Mouse (Mus musculus): ENCODE data around the gene Zfp865. TPM values are rescaled to one million over a fixed set of nuclear protein-coding genes. Genes with fewer than 3 reads are reported as not detected.
"Not testable (repeated sequence)": the region's sequence is repeated elsewhere in the genome, so short reads cannot be mapped to it uniquely, and the experiment has no call there.

Gene Zfp865
- total and polyA plus RNA-seq, 3 experiments: 19.9 to 121 (median 50.6) TPM

DNA sequence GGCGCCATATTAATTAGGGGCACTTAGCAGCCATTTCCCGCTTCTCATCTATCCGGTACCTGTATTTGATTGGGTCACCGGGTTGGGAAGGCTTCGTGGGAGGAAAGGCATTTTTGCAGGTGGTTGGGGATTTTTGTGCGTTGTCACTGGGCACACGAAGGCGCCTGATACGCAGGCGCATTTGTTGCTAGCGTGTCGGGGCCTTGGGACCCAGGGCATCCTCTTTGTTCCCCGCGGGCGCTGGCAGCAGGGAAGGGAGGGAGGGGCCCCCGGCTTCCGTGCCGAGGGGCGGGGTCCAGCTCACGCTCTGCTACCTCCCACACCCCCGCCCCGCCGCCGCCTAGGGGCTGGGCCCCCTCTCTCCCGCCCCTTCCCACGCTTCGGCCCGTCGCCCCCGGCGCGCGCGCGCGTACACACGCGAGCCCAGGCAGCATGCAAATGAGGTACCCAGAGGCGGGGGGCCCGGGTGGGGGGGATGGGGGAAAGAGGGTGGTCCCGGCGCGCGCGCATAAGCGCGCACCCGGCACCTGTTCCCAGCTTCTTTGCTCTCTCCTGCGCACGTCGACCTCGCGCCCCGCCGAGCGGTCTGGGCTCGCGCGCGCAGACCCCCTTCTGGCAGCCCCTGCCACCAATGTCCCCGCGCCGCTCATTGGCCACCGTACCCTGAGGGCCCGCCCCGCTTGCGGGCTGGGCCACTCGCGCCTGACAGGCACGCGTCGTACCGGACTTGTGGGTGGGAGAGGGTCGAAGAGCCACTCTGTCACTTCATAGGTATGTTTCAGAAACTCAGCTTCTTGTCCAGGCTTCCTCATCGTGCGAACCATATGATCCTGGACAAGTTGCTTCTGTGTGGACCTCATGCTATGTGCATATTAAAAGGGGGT is 4.8 kb upstream of the Zfp865 start, which contains the start of gene Gm44973:
Gm44973 (plus strand) TSS at position 379 of the 884 bp plus-strand sequence.
- H3K27me3 ChIP-seq (ENCODE audit: insufficient read depth, low read length): no peaks in the 10 kb centered on the region
- DNase-seq (ENCODE audit: low spot score) (peak; percentile 82), ATAC-seq (ENCODE audit: extremely low read depth, insufficient number of reproducible peaks, low FRiP score, poor library complexity, severe bottlenecking) (peak; percentile 45)
- peaks cover 13% of the 10 kb centered on the region for H3K9me3 ChIP-seq (replicated peaks)
- TF ChIP-seq GATA1 (IDR thresholded peaks at IDR 0.05; ENCODE audit: borderline replicate concordance, low read length) (no peak), TAL1 (conservative IDR thresholded peaks at IDR 0.05; ENCODE audit: low read depth, low read length) (no peak), POLR2AphosphoS5 (IDR thresholded peaks at IDR 0.05; ENCODE audit: insufficient replicate concordance, low read depth, low read length) (no peak), CTCF (IDR thresholded peaks at IDR 0.05; ENCODE audit: low read depth, low read length) (no peak), GATA2 (IDR thresholded peaks at IDR 0.05; ENCODE audit: borderline replicate concordance, low read depth, low read length) (no peak)
- H3K4me1 ChIP-seq (ENCODE audit: insufficient read depth, low read depth, low read length): peaks cover 56% of the 10 kb centered on the region
- H3K4me3 ChIP-seq (ENCODE audit: low read depth, low read length): peak within 1 kb of the TSS; percentile 78
- H3K36me3 ChIP-seq (replicated peaks): peaks cover 49% of the 10 kb centered on the region

DNA sequence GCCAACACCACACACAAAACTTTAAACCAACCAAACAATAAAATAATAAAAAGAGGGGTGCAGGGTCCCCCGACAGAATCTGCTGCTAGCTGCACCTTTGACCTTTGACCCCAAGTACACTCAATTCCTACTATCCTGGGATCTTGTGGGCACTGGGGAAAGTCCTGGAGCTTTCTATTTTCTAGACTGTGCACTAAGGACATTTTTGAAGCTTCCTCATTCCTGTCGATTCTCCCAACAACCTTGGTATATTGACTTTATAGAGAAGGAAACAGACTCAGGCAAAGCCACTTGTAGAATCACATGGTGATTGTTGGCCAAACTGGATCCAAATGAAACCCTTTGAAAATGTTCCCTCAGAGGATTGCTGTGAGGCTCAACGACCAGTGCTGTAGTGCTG is 4.1 kb upstream of the Zfp865 start:
- Histone ChIP-seq H3K36me3 (replicated peaks) (peaks cover 42% of the 10 kb centered on the region), H3K9me3 (replicated peaks) (peaks cover 13% of the 10 kb centered on the region), H3K4me1 (ENCODE audit: insufficient read depth, low read depth, low read length) (peaks cover 51% of the 10 kb centered on the region), H3K4me3 (ENCODE audit: low read depth, low read length) (peak overlapping the region; percentile 73), H3K27me3 (ENCODE audit: insufficient read depth, low read length) (no peaks in the 10 kb centered on the region)
- TF ChIP-seq GATA2 (IDR thresholded peaks at IDR 0.05; ENCODE audit: borderline replicate concordance, low read depth, low read length): no peak
- TF ChIP-seq POLR2AphosphoS5 (IDR thresholded peaks at IDR 0.05; ENCODE audit: insufficient replicate concordance, low read depth, low read length): no peak
- no peak for TF ChIP-seq GATA1 (IDR thresholded peaks at IDR 0.05; ENCODE audit: borderline replicate concordance, low read length)
- no peak for TF ChIP-seq TAL1 (conservative IDR thresholded peaks at IDR 0.05; ENCODE audit: low read depth, low read length)
- TF ChIP-seq CTCF (IDR thresholded peaks at IDR 0.05; ENCODE audit: low read depth, low read length): no peak
- DNase-seq (ENCODE audit: low spot score) (no peak), ATAC-seq (ENCODE audit: extremely low read depth, insufficient number of reproducible peaks, low FRiP score, poor library complexity, severe bottlenecking) (no peak)

- TF ChIP-seq CTCF (IDR thresholded peaks at IDR 0.05; ENCODE audit: low read depth, low read length) (no peak), GATA2 (IDR thresholded peaks at IDR 0.05; ENCODE audit: borderline replicate concordance, low read depth, low read length) (no peak), TAL1 (conservative IDR thresholded peaks at IDR 0.05; ENCODE audit: low read depth, low read length) (no peak), GATA1 (IDR thresholded peaks at IDR 0.05; ENCODE audit: borderline replicate concordance, low read length) (no peak), POLR2AphosphoS5 (IDR thresholded peaks at IDR 0.05; ENCODE audit: insufficient replicate concordance, low read depth, low read length) (no peak)
- Histone ChIP-seq H3K27me3 (ENCODE audit: insufficient read depth, low read length) (no peaks in the 10 kb centered on the region), H3K4me3 (ENCODE audit: low read depth, low read length) (no peak overlapping the region), H3K9me3 (replicated peaks) (peaks cover 13% of the 10 kb centered on the region), H3K4me1 (ENCODE audit: insufficient read depth, low read depth, low read length) (peaks cover 54% of the 10 kb centered on the region), H3K36me3 (replicated peaks) (peaks cover 41% of the 10 kb centered on the region)
- ATAC-seq (ENCODE audit: extremely low read depth, insufficient number of reproducible peaks, low FRiP score, poor library complexity, severe bottlenecking) (no peak), DNase-seq (ENCODE audit: low spot score) (no peak)
These were observed 3.3 kb upstream of the Zfp865 start for GRCm38 (mm10) chr7:5016920-5017319.

DNA sequence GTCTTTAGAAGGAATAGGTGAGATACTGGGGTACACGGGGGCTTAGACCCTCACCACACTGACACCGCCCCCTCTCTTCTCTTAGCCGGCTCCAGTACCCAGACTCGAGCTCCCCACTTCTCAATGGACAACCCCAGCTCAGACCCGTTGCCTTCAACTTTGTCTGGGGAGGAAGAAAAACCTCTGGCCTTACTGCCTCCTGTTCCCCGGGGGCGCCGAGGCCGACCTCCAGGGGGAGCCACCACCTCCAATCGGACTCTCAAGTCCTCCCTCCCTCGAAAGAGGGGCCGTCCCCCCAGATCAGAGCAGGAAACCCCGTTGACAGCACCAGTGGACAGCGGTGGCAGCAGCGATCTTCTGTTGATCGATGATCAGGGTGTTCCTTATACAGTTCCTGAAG is 2.8 kb upstream of the Zfp865 start:
- Histone ChIP-seq H3K4me1 (ENCODE audit: insufficient read depth, low read depth, low read length) (peaks cover 56% of the 10 kb centered on the region), H3K4me3 (ENCODE audit: low read depth, low read length) (no peak overlapping the region; the same call in 1 of the 2 replicates), H3K27me3 (ENCODE audit: insufficient read depth, low read length) (no peaks in the 10 kb centered on the region), H3K9me3 (replicated peaks) (peaks cover 13% of the 10 kb centered on the region), H3K36me3 (replicated peaks) (peaks cover 42% of the 10 kb centered on the region)
- no peak for TF ChIP-seq GATA1 (IDR thresholded peaks at IDR 0.05; ENCODE audit: borderline replicate concordance, low read length)
- DNase-seq (ENCODE audit: low spot score) (no peak), ATAC-seq (ENCODE audit: extremely low read depth, insufficient number of reproducible peaks, low FRiP score, poor library complexity, severe bottlenecking) (no peak)

- H3K9me3 ChIP-seq (replicated peaks): peaks cover 13% of the 10 kb centered on the region
- no peak for ATAC-seq (ENCODE audit: extremely low read depth, insufficient number of reproducible peaks, low FRiP score, poor library complexity, severe bottlenecking)
- peaks cover 56% of the 10 kb centered on the region for H3K4me1 ChIP-seq (ENCODE audit: insufficient read depth, low read depth, low read length)
- no peak for TF ChIP-seq CTCF (IDR thresholded peaks at IDR 0.05; ENCODE audit: low read depth, low read length)
- TF ChIP-seq TAL1 (conservative IDR thresholded peaks at IDR 0.05; ENCODE audit: low read depth, low read length): no peak
- TF ChIP-seq POLR2AphosphoS5 (IDR thresholded peaks at IDR 0.05; ENCODE audit: insufficient replicate concordance, low read depth, low read length): no peak
- no peak for TF ChIP-seq GATA1 (IDR thresholded peaks at IDR 0.05; ENCODE audit: borderline replicate concordance, low read length)
- TF ChIP-seq GATA2 (IDR thresholded peaks at IDR 0.05; ENCODE audit: borderline replicate concordance, low read depth, low read length): no peak
- H3K36me3 ChIP-seq (replicated peaks): peaks cover 42% of the 10 kb centered on the region
- H3K27me3 ChIP-seq (ENCODE audit: insufficient read depth, low read length): no peaks in the 10 kb centered on the region
- DNase-seq (ENCODE audit: low spot score): no peak
- H3K4me3 ChIP-seq (ENCODE audit: low read depth, low read length): no peak overlapping the region; the same call in 1 of the 2 replicates
These were observed 2.2 kb upstream of the Zfp865 start for GRCm38 (mm10) chr7:5017931-5018330.

DNA sequence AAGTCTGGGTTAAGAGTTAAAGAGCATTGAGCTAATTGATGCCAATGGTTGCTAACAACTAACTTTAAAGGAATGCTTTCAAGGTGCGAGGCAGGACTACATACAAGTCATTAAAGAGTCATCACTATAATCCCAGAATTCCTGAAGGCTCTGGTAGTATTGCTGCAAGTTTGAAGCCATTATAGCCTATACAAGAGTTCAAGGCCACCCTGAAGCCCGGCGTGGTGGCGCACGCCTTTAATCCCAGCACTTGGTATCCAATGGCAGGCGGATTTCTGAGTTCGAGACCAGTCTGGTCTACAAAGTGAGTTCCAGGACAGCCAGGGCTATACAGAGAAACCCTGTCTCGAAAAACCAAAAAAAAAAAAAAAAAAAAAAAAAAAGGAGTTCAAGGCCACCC is 600 bp upstream of the Zfp865 start:
- Histone ChIP-seq H3K4me1 (ENCODE audit: insufficient read depth, low read depth, low read length) (peaks cover 65% of the 10 kb centered on the region), H3K4me3 (ENCODE audit: low read depth, low read length) (peak overlapping the region; percentile 80)

More for the DNA sequence above, 600 bp upstream of the Zfp865 start:
- not testable (repeated sequence) for H3K27me3 ChIP-seq (ENCODE audit: insufficient read depth, low read length); DNase-seq (ENCODE audit: low spot score); ATAC-seq (ENCODE audit: extremely low read depth, insufficient number of reproducible peaks, low FRiP score, poor library complexity, severe bottlenecking)
- Histone ChIP-seq H3K36me3 (replicated peaks) (peaks cover 55% of the 10 kb centered on the region), H3K9me3 (replicated peaks) (peaks cover 13% of the 10 kb centered on the region)
